Mouse (Mus musculus) liver, embryonic 14.5 days (tissue): ENCODE measurements around the gene Itgb1. TPM values are rescaled to one million over a fixed set of nuclear protein-coding genes. Genes with fewer than 3 reads are reported as not detected.

ENCODE experiments used
- ATAC-seq: fragments of 200-750 bp; cut with Nextera tagmentation; 2 replicates; pipeline ENCODE4 v1.8.0; 2017; ENCODE audit warnings: moderate number of reproducible peaks, mild to moderate bottlenecking, moderate library complexity; ENCODE audit not compliant: insufficient read depth
- DNase-seq, 3 experiments: peaks; one replicate each; pipeline ENCODE4 v3.0.0-alpha.2; 2012 to 2013; ENCODE audit warnings: low read depth in 3 of 3, low spot score in 3 of 3
- H3K27ac ChIP-seq: fragments of 300-500 bp; sonication (generic); 2 replicates; pipeline ENCODE4 v1.5.1; 2014; ENCODE audit warnings: moderate library complexity, mild to moderate bottlenecking, control low read depth, inconsistent platforms
- H3K27me3 ChIP-seq: fragments of 300-500 bp; sonication (generic); 2 replicates; pipeline ENCODE4 v1.6.1; 2014; ENCODE audit warnings: mild to moderate bottlenecking, low read length, moderate library complexity; ENCODE audit not compliant: control insufficient read depth, insufficient read depth
- H3K36me3 ChIP-seq: fragments of 300-500 bp; sonication (generic); replicated peaks from 2 replicates; pipeline ENCODE4 v1.6.1; 2014; ENCODE audit warnings: low read depth; ENCODE audit not compliant: control insufficient read depth, insufficient read depth
- H3K4me1 ChIP-seq, 2 experiments: fragments of 200-500 bp in 1 of 2; fragments of 300-500 bp in 1 of 2; sonication (generic) in 1 of 2; replicated peaks; 2 replicates each; pipeline ENCODE4 v1.6.1; 2012 to 2014; ENCODE audit warnings: antibody characterized with exemption in 1 of 2, inconsistent platforms in 1 of 2, low read length in 1 of 2; ENCODE audit not compliant: control insufficient read depth in 2 of 2, insufficient read depth in 2 of 2
- H3K4me2 ChIP-seq: fragments of 300-500 bp; sonication (generic); 2 replicates; pipeline ENCODE4 v1.6.1; 2014; ENCODE audit warnings: low read depth, mild to moderate bottlenecking, control low read depth, moderate library complexity
- H3K4me3 ChIP-seq, 2 experiments: fragments of 200-500 bp in 1 of 2; fragments of 300-500 bp in 1 of 2; sonication (generic) in 1 of 2; 2 replicates each; pipeline ENCODE4 v1.5.1; 2012 to 2014; ENCODE audit warnings: low read depth in 2 of 2, low read length in 2 of 2, mild to moderate bottlenecking in 2 of 2, control low read depth in 1 of 2, inconsistent platforms in 1 of 2, moderate library complexity in 1 of 2; ENCODE audit not compliant: insufficient read depth in 1 of 2
- H3K9ac ChIP-seq: fragments of 300-500 bp; sonication (generic); replicated peaks from 2 replicates; pipeline ENCODE4 v1.6.1; 2014; ENCODE audit warnings: mild to moderate bottlenecking, control low read depth, moderate library complexity
- H3K9me3 ChIP-seq: fragments of 300-500 bp; sonication (generic); 2 replicates; pipeline ENCODE4 v1.6.1; 2016; ENCODE audit warnings: low read length, mixed read lengths; ENCODE audit not compliant: control insufficient read depth
- CTCF ChIP-seq: IDR thresholded peaks from 2 replicates; pipeline ENCODE4 v1.5.1; 2016; ENCODE audit warnings: antibody characterized with exemption, low read depth, control low read depth
- EP300 ChIP-seq: IDR thresholded peaks from 2 replicates; pipeline ENCODE4 v1.6.1; 2016; ENCODE audit warnings: antibody characterized with exemption, low read depth
- WGBS: fragments of 180-500 bp; shearing (Covaris S2); extraction: QIAGEN DNeasy Blood & Tissue Kit; methylation state at CpG from one replicate; pipeline ENCODE4 v1.1.7; 2014; ENCODE audit not compliant: insufficient replicate concordance; 5-methylcytosine and 5-hydroxymethylcytosine counted together
- polyA plus RNA-seq, 2 experiments: library from polyadenylated mRNA; depleted of rRNA in 1 of 2; stranded (reverse) in 1 of 2; unstranded in 1 of 2; fragments of >200 nt; fragmentation: Nextera tagmentation in 1 of 2; extraction: Ambion mirVana in 1 of 2; gene quantifications; 2 replicates each; pipeline versions ENCODE4 v1.2.1 to v1.2.3; 2012 to 2014

The Itgb1 gene
- polyA plus RNA-seq, 2 experiments, result 42.4 to 74.1 TPM

GRCm38 (mm10) chr8:128672441-128672840 lies 13.0 kb upstream of the Itgb1 start:
- no peak for TF ChIP-seq CTCF
- H3K27ac ChIP-seq, result no peak overlapping the region
- no peaks in the 10 kb centered on the region; a peak in 1 of 4 replicates for H3K4me1 ChIP-seq
- no peaks in the 10 kb centered on the region for H3K27me3 ChIP-seq
- H3K9ac ChIP-seq, result no peak overlapping the region
- no peak overlapping the region for H3K4me3 ChIP-seq
- H3K4me2 ChIP-seq, result no peak overlapping the region
- WGBS, result 50% methylated on average over 2 of the region's 2 CpGs
- no peak for DNase-seq
- H3K36me3 ChIP-seq, result no peaks in the 10 kb centered on the region
- ATAC-seq, result no peak
- no peaks in the 10 kb centered on the region for H3K9me3 ChIP-seq

GRCm38 (mm10) chr8:128672950-128673349 lies 12.5 kb upstream of the Itgb1 start:
- Histone ChIP-seq H3K27me3 (no peaks in the 10 kb centered on the region), H3K4me2 (no peak overlapping the region), H3K36me3 (no peaks in the 10 kb centered on the region), H3K4me1 (no peaks in the 10 kb centered on the region; a peak in 1 of 4 replicates), H3K4me3 (no peak overlapping the region), H3K9ac (no peak overlapping the region), H3K27ac (no peak overlapping the region), H3K9me3 (no peaks in the 10 kb centered on the region)
- ATAC-seq, result no peak
- no peak for TF ChIP-seq CTCF
- no peak for TF ChIP-seq EP300
- DNase-seq, result no peak
- WGBS, result 31% methylated on average over 1 of the region's 1 CpGs

DNA sequence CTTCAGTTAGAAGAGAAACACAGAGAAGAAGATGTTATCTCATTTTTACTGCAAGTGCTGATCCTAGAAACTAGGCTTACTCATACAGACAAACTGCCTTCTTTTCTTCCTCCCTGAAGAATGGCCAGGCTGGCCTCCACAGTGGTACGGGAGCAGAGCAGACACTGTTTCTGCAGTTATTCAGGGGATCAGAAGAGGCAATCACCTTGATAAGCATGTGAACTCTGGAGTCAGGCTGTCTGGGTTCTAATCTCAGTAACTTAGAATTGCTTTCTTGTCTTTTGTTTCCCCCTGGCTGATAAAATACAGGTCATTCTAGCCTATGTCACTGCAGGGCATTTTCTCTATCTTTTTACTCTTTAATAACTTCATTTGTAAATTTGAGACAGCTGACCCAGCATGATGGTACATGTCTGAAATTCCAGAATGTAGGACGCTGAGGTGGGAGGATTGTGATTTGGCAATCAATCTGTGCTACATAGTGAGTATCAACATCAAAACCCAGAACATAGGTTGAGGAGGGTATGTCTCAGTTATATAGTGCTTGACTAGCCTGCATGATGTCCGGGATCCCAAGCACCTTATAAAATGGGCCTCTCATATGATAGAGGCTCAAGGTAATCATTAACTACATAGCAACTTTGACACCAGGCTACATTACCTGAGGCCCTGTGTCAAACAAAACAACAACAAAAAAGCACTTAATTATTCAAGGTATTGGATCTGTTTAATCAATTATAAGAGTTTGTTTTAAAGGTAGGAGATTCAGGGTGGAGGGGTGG lies 9.4 kb upstream of the Itgb1 start:
- TF ChIP-seq CTCF (no peak), EP300 (no peak)
- H3K4me1 ChIP-seq, result peaks cover 0 to 5% of the 10 kb centered on the region in 2 experiments; a peak in 2 of 4 replicates
- H3K27ac ChIP-seq, result no peak overlapping the region
- no peaks in the 10 kb centered on the region for H3K27me3 ChIP-seq
- ATAC-seq, result no peak
- no peak overlapping the region for H3K9ac ChIP-seq
- DNase-seq, result no peak
- no peak overlapping the region for H3K4me2 ChIP-seq
- no peak overlapping the region for H3K4me3 ChIP-seq
- no peaks in the 10 kb centered on the region for H3K9me3 ChIP-seq
- 73% methylated on average over 3 of the region's 3 CpGs for WGBS
- H3K36me3 ChIP-seq, result no peaks in the 10 kb centered on the region

- 69% methylated on average over 2 of the region's 2 CpGs for WGBS
- Histone ChIP-seq H3K4me2 (no peak overlapping the region), H3K27me3 (no peaks in the 10 kb centered on the region), H3K4me1 (peaks cover 5 to 10% of the 10 kb centered on the region in 2 experiments; a peak in 3 of 4 replicates), H3K4me3 (no peak overlapping the region), H3K9me3 (no peaks in the 10 kb centered on the region), H3K9ac (no peak overlapping the region), H3K36me3 (no peaks in the 10 kb centered on the region), H3K27ac (no peak overlapping the region)
- TF ChIP-seq CTCF (no peak), EP300 (no peak)
- DNase-seq, result no peak
- no peak for ATAC-seq
Observed at GRCm38 (mm10) chr8:128679909-128680308, 5.5 kb upstream of the Itgb1 start.

GRCm38 (mm10) chr8:128680548-128681325 lies 4.7 kb upstream of the Itgb1 start:
- Histone ChIP-seq H3K36me3 (no peaks in the 10 kb centered on the region), H3K27me3 (no peaks in the 10 kb centered on the region), H3K27ac (no peak overlapping the region), H3K4me3 (no peak overlapping the region), H3K9me3 (no peaks in the 10 kb centered on the region), H3K4me1 (peaks cover 5 to 11% of the 10 kb centered on the region in 2 experiments; a peak in 3 of 4 replicates), H3K9ac (no peak overlapping the region), H3K4me2 (no peak overlapping the region)
- ATAC-seq, result no peak
- DNase-seq, result no peak
- WGBS, result 65% methylated on average over 2 of the region's 2 CpGs
- TF ChIP-seq EP300 (no peak), CTCF (no peak)
